Mouse (Mus musculus): ENCODE measurements around the gene Clstn1. TPM values are rescaled to one million over a fixed set of nuclear protein-coding genes. Genes with fewer than 3 reads are reported as not detected.

Clstn1 gene
- polyA plus RNA-seq, 1 experiment = 324 TPM

- 51% methylated on average over 4 of the region's 4 CpGs for WGBS
- Histone ChIP-seq H3K4me1 (ENCODE audit: control insufficient read depth, insufficient read depth, low read length) (peaks cover 4% of the 10 kb centered on the region), H3K27ac (ENCODE audit: insufficient read depth, low read length) (no peak overlapping the region), H3K27me3 (ENCODE audit: control insufficient read depth, insufficient read depth, low read length) (no peaks in the 10 kb centered on the region), H3K4me3 (replicated peaks; ENCODE audit: insufficient read depth, low read depth, low read length) (no peak overlapping the region)
- TF ChIP-seq POLR2A (IDR thresholded peaks at IDR 0.05; ENCODE audit: borderline replicate concordance, insufficient read depth, low read length) (no peak), CTCF (IDR thresholded peaks at IDR 0.05; ENCODE audit: borderline replicate concordance, insufficient read depth, low read depth, low read length) (no peak)
- DNase-seq = no peak
Measured at GRCm38 (mm10) chr4:149576993-149577548, 9.2 kb upstream of the Clstn1 start.

GRCm38 (mm10) chr4:149578085-149578681 lies 8.1 kb upstream of the Clstn1 start:
- no peak for DNase-seq
- WGBS = 50% methylated on average over 13 of the region's 13 CpGs
- Histone ChIP-seq H3K4me1 (ENCODE audit: control insufficient read depth, insufficient read depth, low read length) (peaks cover 3% of the 10 kb centered on the region; the same call in 1 of the 2 replicates), H3K27me3 (ENCODE audit: control insufficient read depth, insufficient read depth, low read length) (no peaks in the 10 kb centered on the region), H3K27ac (ENCODE audit: insufficient read depth, low read length) (no peak overlapping the region), H3K4me3 (replicated peaks; ENCODE audit: insufficient read depth, low read depth, low read length) (no peak overlapping the region)
- no peak for TF ChIP-seq CTCF (IDR thresholded peaks at IDR 0.05; ENCODE audit: borderline replicate concordance, insufficient read depth, low read depth, low read length)
- TF ChIP-seq POLR2A (IDR thresholded peaks at IDR 0.05; ENCODE audit: borderline replicate concordance, insufficient read depth, low read length) = no peak

- H3K4me3 ChIP-seq (replicated peaks; ENCODE audit: insufficient read depth, low read depth, low read length) = no peak overlapping the region
- no peak overlapping the region for H3K27ac ChIP-seq (ENCODE audit: insufficient read depth, low read length)
- no peak for DNase-seq
- 42% methylated on average over 7 of the region's 7 CpGs for WGBS
- H3K4me1 ChIP-seq (ENCODE audit: control insufficient read depth, insufficient read depth, low read length) = peaks cover 3% of the 10 kb centered on the region; the same call in 1 of the 2 replicates
- no peak for TF ChIP-seq CTCF (IDR thresholded peaks at IDR 0.05; ENCODE audit: borderline replicate concordance, insufficient read depth, low read depth, low read length)
- no peak for TF ChIP-seq POLR2A (IDR thresholded peaks at IDR 0.05; ENCODE audit: borderline replicate concordance, insufficient read depth, low read length)
- no peaks in the 10 kb centered on the region for H3K27me3 ChIP-seq (ENCODE audit: control insufficient read depth, insufficient read depth, low read length)
Measured at GRCm38 (mm10) chr4:149578831-149579230, 7.4 kb upstream of the Clstn1 start.

GRCm38 (mm10) chr4:149585236-149585635 lies 1.0 kb upstream of the Clstn1 start:
- Histone ChIP-seq H3K4me3 (replicated peaks; ENCODE audit: insufficient read depth, low read depth, low read length) (no peak overlapping the region), H3K27ac (ENCODE audit: insufficient read depth, low read length) (no peak overlapping the region)
- DNase-seq = peak in 1 of 2 experiments; percentile 18

GRCm38 (mm10) chr4:149586783-149587595 lies 721 bp downstream of the Clstn1 start:
- H3K4me3 ChIP-seq (replicated peaks; ENCODE audit: insufficient read depth, low read depth, low read length) = peak overlapping the region; percentile 99
- DNase-seq = peak; percentile 74 to 81
- TF ChIP-seq CTCF (IDR thresholded peaks at IDR 0.05; ENCODE audit: borderline replicate concordance, insufficient read depth, low read depth, low read length) (no peak), POLR2A (IDR thresholded peaks at IDR 0.05; ENCODE audit: borderline replicate concordance, insufficient read depth, low read length) (peak; percentile 9; the same call in 1 of the 2 replicates)
- WGBS = under 1% methylated on average over 72 of the region's 72 CpGs
- H3K4me1 ChIP-seq (ENCODE audit: control insufficient read depth, insufficient read depth, low read length) = peaks cover 7% of the 10 kb centered on the region; the same call in 1 of the 2 replicates
- H3K27me3 ChIP-seq (ENCODE audit: control insufficient read depth, insufficient read depth, low read length) = no peaks in the 10 kb centered on the region
- peak overlapping the region; percentile 97 for H3K27ac ChIP-seq (ENCODE audit: insufficient read depth, low read length)

More at GRCm38 (mm10) chr4:149585236-149585635, 1.0 kb upstream of the Clstn1 start:
- TF ChIP-seq CTCF (IDR thresholded peaks at IDR 0.05; ENCODE audit: borderline replicate concordance, insufficient read depth, low read depth, low read length) (no peak), POLR2A (IDR thresholded peaks at IDR 0.05; ENCODE audit: borderline replicate concordance, insufficient read depth, low read length) (no peak)
- WGBS = 91% methylated on average over 8 of the region's 8 CpGs
- no peaks in the 10 kb centered on the region for H3K27me3 ChIP-seq (ENCODE audit: control insufficient read depth, insufficient read depth, low read length)
- H3K4me1 ChIP-seq (ENCODE audit: control insufficient read depth, insufficient read depth, low read length) = peaks cover 6% of the 10 kb centered on the region; the same call in 1 of the 2 replicates

GRCm38 (mm10) chr4:149587596-149588168 lies 1.4 kb downstream of the Clstn1 start:
- 2% methylated on average over 24 of the region's 24 CpGs for WGBS
- TF ChIP-seq CTCF (IDR thresholded peaks at IDR 0.05; ENCODE audit: borderline replicate concordance, insufficient read depth, low read depth, low read length) = no peak
- peak; percentile 5; the same call in 1 of the 2 replicates for TF ChIP-seq POLR2A (IDR thresholded peaks at IDR 0.05; ENCODE audit: borderline replicate concordance, insufficient read depth, low read length)
- peaks cover 14% of the 10 kb centered on the region; the same call in 1 of the 2 replicates for H3K4me1 ChIP-seq (ENCODE audit: control insufficient read depth, insufficient read depth, low read length)
- peak overlapping the region; percentile 97 for H3K27ac ChIP-seq (ENCODE audit: insufficient read depth, low read length)
- peak overlapping the region; percentile 99 for H3K4me3 ChIP-seq (replicated peaks; ENCODE audit: insufficient read depth, low read depth, low read length)
- no peaks in the 10 kb centered on the region for H3K27me3 ChIP-seq (ENCODE audit: control insufficient read depth, insufficient read depth, low read length)
- DNase-seq = peak in 1 of 2 experiments; percentile 80

GRCm38 (mm10) chr4:149590200-149590599 lies 3.9 kb downstream of the Clstn1 start:
- Histone ChIP-seq H3K27me3 (ENCODE audit: control insufficient read depth, insufficient read depth, low read length) (no peaks in the 10 kb centered on the region), H3K4me3 (replicated peaks; ENCODE audit: insufficient read depth, low read depth, low read length) (no peak overlapping the region), H3K4me1 (ENCODE audit: control insufficient read depth, insufficient read depth, low read length) (peaks cover 20% of the 10 kb centered on the region; the same call in 1 of the 2 replicates), H3K27ac (ENCODE audit: insufficient read depth, low read length) (no peak overlapping the region)
- TF ChIP-seq POLR2A (IDR thresholded peaks at IDR 0.05; ENCODE audit: borderline replicate concordance, insufficient read depth, low read length) (no peak), CTCF (IDR thresholded peaks at IDR 0.05; ENCODE audit: borderline replicate concordance, insufficient read depth, low read depth, low read length) (no peak)
- WGBS = 96% methylated on average over 1 of the region's 1 CpGs
- DNase-seq = no peak

All from cerebellum, adult 2 months (tissue).